Mouse (Mus musculus) ES-E14 (cell line): Measurements from ENCODE around the gene Dock10. TPM values are rescaled to one million over a fixed set of nuclear protein-coding genes. Genes with fewer than 3 reads are reported as not detected.

ENCODE experiments used
- DNase-seq: peaks from one replicate; pipeline ENCODE4 v3.0.0-alpha.2; 2013; ENCODE audit warnings: low read depth, low spot score
- H3K27ac ChIP-seq: 2 replicates; pipeline ENCODE4 v1.5.1; 2012; ENCODE audit warnings: low read depth, mild to moderate bottlenecking, low read length, moderate library complexity, mixed read lengths; ENCODE audit not compliant: poor library complexity, insufficient read depth, severe bottlenecking
- H3K36me3 ChIP-seq: 2 replicates; pipeline ENCODE4 v1.6.1; 2012; ENCODE audit warnings: mild to moderate bottlenecking, low read length, moderate library complexity, mixed read lengths; ENCODE audit not compliant: control insufficient read depth, poor library complexity, insufficient read depth, severe bottlenecking
- H3K4me1 ChIP-seq, 2 experiments: fragments of 150-350 bp in 1 of 2; sonication (generic) in 1 of 2; 2 replicates each; pipeline ENCODE4 v1.6.1; 2012; ENCODE audit warnings: low read length in 2 of 2, mild to moderate bottlenecking in 1 of 2, mixed read lengths in 1 of 2; ENCODE audit not compliant: control insufficient read depth in 2 of 2, insufficient read depth in 2 of 2, poor library complexity in 1 of 2
- H3K4me3 ChIP-seq, 2 experiments: fragments of 150-350 bp in 1 of 2; sonication (generic) in 1 of 2; 2 replicates each; pipeline ENCODE4 v1.5.1; 2012; ENCODE audit warnings: low read length in 2 of 2, low read depth in 1 of 2, mild to moderate bottlenecking in 1 of 2, mixed read lengths in 1 of 2; ENCODE audit not compliant: insufficient read depth in 1 of 2, poor library complexity in 1 of 2, severe bottlenecking in 1 of 2
- H3K9ac ChIP-seq: 2 replicates; pipeline ENCODE4 v1.6.1; 2012; ENCODE audit warnings: low read depth, mild to moderate bottlenecking, low read length, mixed read lengths; ENCODE audit not compliant: poor library complexity, insufficient read depth, severe bottlenecking
- H3K9me3 ChIP-seq: fragments of 150-350 bp; sonication (generic); 2 replicates; pipeline ENCODE4 v1.6.1; 2012; ENCODE audit warnings: low read depth, mild to moderate bottlenecking, low read length; ENCODE audit not compliant: control insufficient read depth, insufficient read depth
- CHD2 ChIP-seq: IDR thresholded peaks from 2 replicates; pipeline ENCODE4 v1.6.1; 2014; ENCODE audit warnings: mild to moderate bottlenecking, low read depth, low read length, inconsistent platforms
- HCFC1 ChIP-seq: IDR thresholded peaks from 2 replicates; pipeline ENCODE4 v1.6.1; 2012; ENCODE audit warnings: low read length, inconsistent platforms, borderline replicate concordance; ENCODE audit not compliant: insufficient read depth
- MAFK ChIP-seq: IDR thresholded peaks from 2 replicates; pipeline ENCODE4 v1.6.1; 2014; ENCODE audit warnings: mild to moderate bottlenecking, low read depth, low read length, inconsistent platforms; ENCODE audit not compliant: insufficient read depth
- ZC3H11A ChIP-seq: IDR thresholded peaks from 2 replicates; pipeline ENCODE4 v1.6.1; 2012; ENCODE audit warnings: low read depth, mild to moderate bottlenecking, inconsistent platforms, low read length, borderline replicate concordance
- ZNF384 ChIP-seq: IDR thresholded peaks from 2 replicates; pipeline ENCODE4 v1.6.1; 2012; ENCODE audit warnings: low read depth, low read length, inconsistent platforms
- in situ Hi-C, 2 experiments: fragments of 600-800 bp; cut with MboI; formaldehyde crosslinking; loops; one replicate each; pipeline ENCODE4 v1.15.1; 2025; ENCODE audit warnings: low sequenced_read_pairs in 2 of 2, inconsistent platforms in 1 of 2; ENCODE audit not compliant: unreplicated experiment in 2 of 2
- total RNA-seq: library from RNA; depleted of rRNA; stranded (reverse); fragments of 300-350 nt; gene quantifications from 2 replicates; pipeline ENCODE4 v1.2.3, GENCODE M21; 2012

Dock10 gene
- total RNA-seq, 1 experiment: 0.67 TPM

DNA sequence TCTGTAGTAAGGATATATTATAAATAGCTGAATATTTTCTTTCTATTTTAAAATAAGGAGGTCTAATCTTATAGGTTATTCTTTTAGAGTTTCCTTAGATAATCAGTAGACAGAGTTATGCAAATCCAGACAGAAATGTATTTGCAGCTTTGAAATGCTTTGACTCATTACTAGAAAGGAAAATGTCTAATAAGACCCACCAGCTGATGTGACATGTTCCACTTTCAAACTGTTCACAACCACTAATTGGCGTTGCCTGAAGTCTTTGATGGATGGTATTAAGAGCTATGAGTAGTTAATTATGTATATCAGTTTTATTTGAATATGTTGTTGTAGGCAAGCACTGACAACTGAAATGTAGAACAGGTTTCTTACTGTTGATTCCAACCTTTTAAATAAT lies 298.4 kb downstream of the Dock10 start:
- Histone ChIP-seq H3K9ac (no peak overlapping the region), H3K4me1 (no peaks in the 10 kb centered on the region), H3K36me3 (no peaks in the 10 kb centered on the region), H3K27ac (no peak overlapping the region), H3K9me3 (no peaks in the 10 kb centered on the region), H3K4me3 (no peak overlapping the region)
- no peak for TF ChIP-seq HCFC1
- no peak for TF ChIP-seq CHD2
- TF ChIP-seq ZC3H11A: no peak
- no peak for TF ChIP-seq ZNF384
- no peak for TF ChIP-seq MAFK
- in situ Hi-C loops: no loop called here
- DNase-seq: no peak

DNA sequence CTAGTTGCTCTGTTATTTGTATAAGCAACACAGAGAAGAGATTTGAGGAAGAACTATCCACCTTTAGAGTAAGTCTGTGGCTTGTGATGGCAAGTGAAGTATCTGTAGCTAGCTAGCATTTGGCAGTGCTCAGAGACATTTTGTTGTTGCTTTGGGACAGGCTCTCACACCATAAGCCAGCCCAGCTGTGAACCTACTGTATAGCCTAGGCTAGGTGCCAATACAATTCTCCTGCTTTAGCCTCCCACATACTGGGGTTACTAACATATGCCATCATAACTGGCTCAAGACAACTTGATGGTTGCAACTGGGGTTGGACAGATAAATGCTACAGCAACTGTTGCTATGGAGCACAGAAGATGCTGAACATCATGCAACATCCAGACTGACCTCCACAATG lies 298.9 kb downstream of the Dock10 start:
- Histone ChIP-seq H3K9me3 (no peaks in the 10 kb centered on the region), H3K4me3 (no peak overlapping the region), H3K4me1 (no peaks in the 10 kb centered on the region), H3K27ac (no peak overlapping the region), H3K36me3 (no peaks in the 10 kb centered on the region), H3K9ac (no peak overlapping the region)
- DNase-seq: no peak
- TF ChIP-seq MAFK (no peak), ZC3H11A (no peak), ZNF384 (no peak)
- in situ Hi-C loops: no loop called here

DNA sequence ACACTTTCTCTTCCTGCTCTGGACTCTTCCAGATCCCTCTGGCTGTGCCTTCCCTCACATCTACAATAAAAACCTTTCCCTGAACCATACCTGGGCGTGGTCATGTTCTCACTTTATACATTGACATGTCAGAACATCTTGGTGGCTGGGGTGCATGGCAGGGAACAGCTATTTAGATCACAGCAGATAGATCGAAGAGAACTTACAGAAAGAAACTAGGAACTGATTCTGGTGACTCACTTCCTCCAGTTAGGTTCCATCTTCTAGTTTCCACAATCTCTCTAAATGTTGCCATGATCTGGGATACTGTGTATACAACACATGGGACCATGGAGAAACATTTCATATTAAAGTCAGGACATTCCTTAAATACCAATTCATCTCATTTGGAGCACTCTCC lies 304.4 kb downstream of the Dock10 start:
- no peak overlapping the region for H3K4me3 ChIP-seq
- no peak overlapping the region for H3K27ac ChIP-seq
- H3K36me3 ChIP-seq: no peaks in the 10 kb centered on the region
- no peaks in the 10 kb centered on the region for H3K9me3 ChIP-seq
- H3K9ac ChIP-seq: no peak overlapping the region
- in situ Hi-C loops: no loop called here
- DNase-seq: no peak
- TF ChIP-seq ZC3H11A: no peak
- TF ChIP-seq HCFC1: no peak
- no peak for TF ChIP-seq CHD2
- TF ChIP-seq ZNF384: no peak
- no peaks in the 10 kb centered on the region for H3K4me1 ChIP-seq

DNA sequence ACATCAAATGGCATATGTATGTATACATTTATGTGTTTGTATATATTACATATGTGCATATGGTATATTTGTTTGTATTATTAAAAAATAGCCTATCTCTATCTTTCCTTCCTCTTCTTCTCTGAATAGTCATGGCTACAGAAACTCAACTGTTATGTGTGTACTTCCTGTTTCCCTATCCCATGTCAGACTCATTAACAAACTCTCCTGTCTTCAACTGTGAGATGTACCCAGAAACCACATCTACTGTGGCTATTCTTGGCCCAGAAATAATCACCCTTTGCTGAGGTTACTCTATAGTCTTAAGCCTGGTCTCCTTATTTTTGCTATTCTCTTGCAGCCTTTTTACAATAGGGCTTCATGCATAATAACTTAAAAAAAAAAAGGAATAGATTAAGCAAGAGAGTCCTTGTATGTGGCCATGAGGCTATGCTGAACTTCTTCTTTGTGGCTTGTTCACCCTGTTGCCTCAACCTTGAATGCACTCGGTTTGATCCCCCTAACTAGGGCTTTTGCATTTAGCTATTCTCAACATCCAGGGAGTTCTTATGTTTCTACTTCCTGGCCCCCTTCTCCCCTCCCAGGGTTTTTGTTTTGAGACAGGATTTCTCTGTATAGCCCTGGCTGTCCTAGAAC lies 306.3 kb downstream of the Dock10 start:
- Histone ChIP-seq H3K4me3 (no peak overlapping the region), H3K9me3 (no peaks in the 10 kb centered on the region), H3K36me3 (no peaks in the 10 kb centered on the region), H3K27ac (no peak overlapping the region), H3K9ac (no peak overlapping the region), H3K4me1 (no peaks in the 10 kb centered on the region)
- TF ChIP-seq MAFK (no peak), HCFC1 (no peak), ZC3H11A (no peak), CHD2 (no peak), ZNF384 (no peak)
- in situ Hi-C loops: no loop called here
- no peak for DNase-seq
